Mouse (Mus musculus) ES-E14 (cell line): ENCODE results near the gene 1810046K07Rik. TPM values are rescaled to one million over a fixed set of nuclear protein-coding genes. Genes with fewer than 3 reads are reported as not detected.

Source experiments
- DNase-seq: peaks from one replicate; pipeline ENCODE4 v3.0.0-alpha.2; 2013; ENCODE audit warnings: low read depth, low spot score
- H3K27ac ChIP-seq: 2 replicates; pipeline ENCODE4 v1.5.1; 2012; ENCODE audit warnings: low read depth, mild to moderate bottlenecking, low read length, moderate library complexity, mixed read lengths; ENCODE audit not compliant: poor library complexity, insufficient read depth, severe bottlenecking
- H3K36me3 ChIP-seq: 2 replicates; pipeline ENCODE4 v1.6.1; 2012; ENCODE audit warnings: mild to moderate bottlenecking, low read length, moderate library complexity, mixed read lengths; ENCODE audit not compliant: control insufficient read depth, poor library complexity, insufficient read depth, severe bottlenecking
- H3K4me1 ChIP-seq, 2 experiments: fragments of 150-350 bp in 1 of 2; sonication (generic) in 1 of 2; 2 replicates each; pipeline ENCODE4 v1.6.1; 2012; ENCODE audit warnings: low read length in 2 of 2, mild to moderate bottlenecking in 1 of 2, mixed read lengths in 1 of 2; ENCODE audit not compliant: control insufficient read depth in 2 of 2, insufficient read depth in 2 of 2, poor library complexity in 1 of 2
- H3K4me3 ChIP-seq, 2 experiments: fragments of 150-350 bp in 1 of 2; sonication (generic) in 1 of 2; 2 replicates each; pipeline ENCODE4 v1.5.1; 2012; ENCODE audit warnings: low read length in 2 of 2, low read depth in 1 of 2, mild to moderate bottlenecking in 1 of 2, mixed read lengths in 1 of 2; ENCODE audit not compliant: insufficient read depth in 1 of 2, poor library complexity in 1 of 2, severe bottlenecking in 1 of 2
- H3K9ac ChIP-seq: 2 replicates; pipeline ENCODE4 v1.6.1; 2012; ENCODE audit warnings: low read depth, mild to moderate bottlenecking, low read length, mixed read lengths; ENCODE audit not compliant: poor library complexity, insufficient read depth, severe bottlenecking
- H3K9me3 ChIP-seq: fragments of 150-350 bp; sonication (generic); 2 replicates; pipeline ENCODE4 v1.6.1; 2012; ENCODE audit warnings: low read depth, mild to moderate bottlenecking, low read length; ENCODE audit not compliant: control insufficient read depth, insufficient read depth
- CHD2 ChIP-seq: IDR thresholded peaks from 2 replicates; pipeline ENCODE4 v1.6.1; 2014; ENCODE audit warnings: mild to moderate bottlenecking, low read depth, low read length, inconsistent platforms
- HCFC1 ChIP-seq: IDR thresholded peaks from 2 replicates; pipeline ENCODE4 v1.6.1; 2012; ENCODE audit warnings: low read length, inconsistent platforms, borderline replicate concordance; ENCODE audit not compliant: insufficient read depth
- MAFK ChIP-seq: IDR thresholded peaks from 2 replicates; pipeline ENCODE4 v1.6.1; 2014; ENCODE audit warnings: mild to moderate bottlenecking, low read depth, low read length, inconsistent platforms; ENCODE audit not compliant: insufficient read depth
- ZC3H11A ChIP-seq: IDR thresholded peaks from 2 replicates; pipeline ENCODE4 v1.6.1; 2012; ENCODE audit warnings: low read depth, mild to moderate bottlenecking, inconsistent platforms, low read length, borderline replicate concordance
- ZNF384 ChIP-seq: IDR thresholded peaks from 2 replicates; pipeline ENCODE4 v1.6.1; 2012; ENCODE audit warnings: low read depth, low read length, inconsistent platforms
- in situ Hi-C, 2 experiments: fragments of 600-800 bp; cut with MboI; formaldehyde crosslinking; loops; one replicate each; pipeline ENCODE4 v1.15.1; 2025; ENCODE audit warnings: low sequenced_read_pairs in 2 of 2, inconsistent platforms in 1 of 2; ENCODE audit not compliant: unreplicated experiment in 2 of 2
- total RNA-seq: library from RNA; depleted of rRNA; stranded (reverse); fragments of 300-350 nt; gene quantifications from 2 replicates; pipeline ENCODE4 v1.2.3, GENCODE M21; 2012

1810046K07Rik gene
- total RNA-seq, 1 experiment, result not detected

DNA sequence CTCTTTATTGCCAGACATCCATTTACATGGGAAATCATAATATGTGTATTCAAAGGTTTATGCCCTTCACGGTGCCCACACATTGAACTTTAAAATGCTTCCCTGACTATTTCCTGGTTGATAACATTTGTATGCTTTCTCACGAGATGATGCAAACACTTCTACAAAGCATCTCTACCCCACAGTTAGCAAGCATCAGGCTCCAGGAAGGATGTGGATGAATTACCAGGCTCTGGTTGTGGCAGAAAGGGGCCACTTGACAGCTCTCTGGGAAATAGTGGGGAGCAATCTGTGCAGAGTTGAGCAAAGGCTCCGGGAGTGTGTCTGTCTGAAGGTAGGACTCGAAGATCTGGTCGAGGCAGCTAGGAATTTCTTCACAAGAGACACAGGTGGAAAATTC, 56.6 kb downstream of the 1810046K07Rik start:
- no peak for DNase-seq
- TF ChIP-seq CHD2 (no peak), ZNF384 (no peak), ZC3H11A (no peak), MAFK (no peak), HCFC1 (no peak)
- Histone ChIP-seq H3K9ac (no peak overlapping the region), H3K9me3 (no peaks in the 10 kb centered on the region), H3K27ac (no peak overlapping the region), H3K4me1 (peaks cover 0 to 2% of the 10 kb centered on the region in 2 experiments; a peak in 1 of 4 replicates), H3K4me3 (no peak overlapping the region), H3K36me3 (no peaks in the 10 kb centered on the region)
- in situ Hi-C loops, result no loop called here

GRCm38 (mm10) chr9:51271073-51271472, 57.6 kb downstream of the 1810046K07Rik start:
- no peak for DNase-seq
- H3K4me3 ChIP-seq, result no peak overlapping the region
- H3K36me3 ChIP-seq, result no peaks in the 10 kb centered on the region
- no peak overlapping the region for H3K9ac ChIP-seq
- H3K4me1 ChIP-seq, result peaks cover 0 to 2% of the 10 kb centered on the region in 2 experiments; a peak in 1 of 4 replicates
- H3K27ac ChIP-seq, result no peak overlapping the region
- TF ChIP-seq ZNF384 (no peak), ZC3H11A (no peak), MAFK (no peak), CHD2 (no peak), HCFC1 (no peak)
- in situ Hi-C loops, result no loop called here
- no peaks in the 10 kb centered on the region for H3K9me3 ChIP-seq

GRCm38 (mm10) chr9:51268852-51269251, 59.9 kb downstream of the 1810046K07Rik start:
- in situ Hi-C loops, result no loop called here

GRCm38 (mm10) chr9:51258426-51258825, 70.3 kb downstream of the 1810046K07Rik start:
- no peak for DNase-seq
- no peak for TF ChIP-seq ZNF384
- TF ChIP-seq MAFK, result no peak
- no peak for TF ChIP-seq CHD2
- no peak for TF ChIP-seq ZC3H11A
- TF ChIP-seq HCFC1, result no peak
- in situ Hi-C loops, result no loop called here

More at GRCm38 (mm10) chr9:51268852-51269251, 59.9 kb downstream of the 1810046K07Rik start:
- DNase-seq, result no peak
- Histone ChIP-seq H3K4me3 (no peak overlapping the region), H3K4me1 (peaks cover 0 to 2% of the 10 kb centered on the region in 2 experiments; a peak in 1 of 4 replicates), H3K36me3 (no peaks in the 10 kb centered on the region), H3K9ac (no peak overlapping the region), H3K27ac (no peak overlapping the region), H3K9me3 (no peaks in the 10 kb centered on the region)
- TF ChIP-seq ZC3H11A (no peak), ZNF384 (no peak), CHD2 (no peak), HCFC1 (no peak), MAFK (no peak)

More at GRCm38 (mm10) chr9:51258426-51258825, 70.3 kb downstream of the 1810046K07Rik start:
- Histone ChIP-seq H3K36me3 (no peaks in the 10 kb centered on the region), H3K4me1 (no peaks in the 10 kb centered on the region), H3K27ac (no peak overlapping the region), H3K9me3 (no peaks in the 10 kb centered on the region), H3K4me3 (no peak overlapping the region), H3K9ac (no peak overlapping the region)
